Mouse (Mus musculus): Measurements from ENCODE around the gene Gm37240.

DNA sequence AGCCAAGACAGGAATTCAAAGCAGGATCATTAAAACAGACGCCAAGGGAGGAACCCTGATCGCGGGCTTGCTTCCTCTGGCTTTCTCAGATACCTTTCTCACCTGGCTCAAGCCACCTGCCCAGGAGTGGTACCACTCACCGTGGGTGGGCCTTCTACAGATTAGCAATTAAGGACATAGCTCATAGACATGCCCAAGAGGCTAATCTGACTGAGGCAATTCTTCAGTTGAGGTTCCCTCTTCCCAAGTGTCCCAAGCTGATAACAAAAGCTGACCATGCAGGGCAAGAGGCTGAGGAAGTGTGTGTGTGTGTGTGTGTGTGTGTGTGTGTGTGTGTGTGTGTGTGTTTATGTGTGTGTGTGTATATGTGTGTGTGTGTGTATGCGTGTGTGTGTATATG lies 31.4 kb downstream of the Gm37240 start:
- TF ChIP-seq CTCF (IDR thresholded peaks at IDR 0.05; ENCODE audit: borderline replicate concordance, insufficient read depth, low read depth, low read length) = no peak
- no peak for TF ChIP-seq POLR2A (IDR thresholded peaks at IDR 0.05; ENCODE audit: borderline replicate concordance, insufficient read depth, low read length)
